Mouse (Mus musculus): Measurements from ENCODE around the gene Slc7a15. TPM values are rescaled to one million over a fixed set of nuclear protein-coding genes. Genes with fewer than 3 reads are reported as not detected.

The Slc7a15 gene
- total and polyA plus RNA-seq, 3 experiments = not detected

DNA sequence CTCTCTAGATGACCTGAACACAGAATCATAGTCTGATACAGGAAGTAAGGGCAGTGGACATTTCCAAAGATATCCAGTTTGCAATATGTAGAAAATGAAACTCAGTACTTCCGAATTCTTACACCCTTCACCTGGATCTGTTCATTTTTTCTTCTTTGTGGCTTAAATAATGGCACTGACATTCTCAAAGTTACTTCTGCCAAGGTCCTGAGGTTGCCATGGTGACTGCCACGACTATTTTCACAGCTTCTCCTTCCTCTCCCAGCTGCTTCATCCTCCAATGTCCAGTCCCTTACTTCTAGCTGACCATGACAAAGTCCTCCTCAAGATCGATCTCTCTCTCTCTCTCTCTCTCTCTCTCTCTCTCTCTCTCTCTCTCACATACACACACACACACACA lies 105.5 kb downstream of the Slc7a15 start:
- Histone ChIP-seq H3K9me3 (replicated peaks) (no peaks in the 10 kb centered on the region), H3K4me3 (ENCODE audit: low read depth, low read length) (no peak overlapping the region), H3K36me3 (replicated peaks) (no peaks in the 10 kb centered on the region), H3K27me3 (ENCODE audit: insufficient read depth, low read length) (peaks cover 3% of the 10 kb centered on the region; the same call in 1 of the 2 replicates), H3K4me1 (ENCODE audit: insufficient read depth, low read depth, low read length) (no peaks in the 10 kb centered on the region)
- TF ChIP-seq GATA2 (IDR thresholded peaks at IDR 0.05; ENCODE audit: borderline replicate concordance, low read depth, low read length) (no peak), CTCF (IDR thresholded peaks at IDR 0.05; ENCODE audit: low read depth, low read length) (no peak), POLR2AphosphoS5 (IDR thresholded peaks at IDR 0.05; ENCODE audit: insufficient replicate concordance, low read depth, low read length) (no peak), TAL1 (conservative IDR thresholded peaks at IDR 0.05; ENCODE audit: low read depth, low read length) (no peak), GATA1 (IDR thresholded peaks at IDR 0.05; ENCODE audit: borderline replicate concordance, low read length) (no peak)
- DNase-seq (ENCODE audit: low spot score) = no peak
- no peak for ATAC-seq (ENCODE audit: extremely low read depth, insufficient number of reproducible peaks, low FRiP score, poor library complexity, severe bottlenecking)

DNA sequence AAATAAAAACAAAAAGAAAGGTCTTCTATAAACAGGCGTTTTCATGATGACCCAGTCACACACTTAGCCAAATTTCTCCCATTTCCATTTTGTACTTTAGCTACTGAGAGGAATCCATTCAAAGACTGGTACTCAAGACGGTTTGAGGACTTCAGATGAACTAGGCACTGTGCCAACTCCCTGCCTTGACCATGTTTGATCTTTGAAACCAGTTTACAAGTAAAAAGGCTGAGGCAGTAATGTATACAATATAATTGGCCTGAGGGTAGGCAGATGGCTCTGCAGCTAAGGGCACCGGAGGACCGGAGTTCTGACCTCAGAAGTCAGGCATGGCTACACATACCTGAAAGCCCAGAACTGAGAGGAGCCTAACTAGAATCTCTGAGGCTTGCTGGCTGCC lies 109.8 kb downstream of the Slc7a15 start:
- Histone ChIP-seq H3K27me3 (ENCODE audit: insufficient read depth, low read length) (no peaks in the 10 kb centered on the region; the same call in none of the 2 replicates), H3K36me3 (replicated peaks) (no peaks in the 10 kb centered on the region), H3K4me3 (ENCODE audit: low read depth, low read length) (no peak overlapping the region), H3K9me3 (replicated peaks) (no peaks in the 10 kb centered on the region), H3K4me1 (ENCODE audit: insufficient read depth, low read depth, low read length) (no peaks in the 10 kb centered on the region)
- TF ChIP-seq POLR2AphosphoS5 (IDR thresholded peaks at IDR 0.05; ENCODE audit: insufficient replicate concordance, low read depth, low read length) (no peak), CTCF (IDR thresholded peaks at IDR 0.05; ENCODE audit: low read depth, low read length) (no peak), TAL1 (conservative IDR thresholded peaks at IDR 0.05; ENCODE audit: low read depth, low read length) (no peak), GATA2 (IDR thresholded peaks at IDR 0.05; ENCODE audit: borderline replicate concordance, low read depth, low read length) (no peak), GATA1 (IDR thresholded peaks at IDR 0.05; ENCODE audit: borderline replicate concordance, low read length) (no peak)
- ATAC-seq (ENCODE audit: extremely low read depth, insufficient number of reproducible peaks, low FRiP score, poor library complexity, severe bottlenecking) (no peak), DNase-seq (ENCODE audit: low spot score) (no peak)

DNA sequence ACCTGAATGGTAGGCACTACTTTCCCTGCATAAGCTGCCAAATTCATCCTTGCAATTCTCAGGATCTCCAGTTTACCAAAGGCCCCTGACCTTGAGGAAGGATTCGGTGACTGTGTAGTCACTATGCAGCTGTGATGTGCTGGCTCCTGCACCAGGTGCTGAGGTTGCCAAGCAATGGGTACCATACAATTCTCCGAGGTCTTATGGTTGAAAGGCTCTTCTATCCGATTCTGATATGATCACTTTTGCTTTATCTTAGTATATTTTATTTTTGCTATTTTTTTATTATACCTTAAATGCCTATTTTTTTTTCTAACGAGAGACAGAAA lies 110.2 kb downstream of the Slc7a15 start:
- no peaks in the 10 kb centered on the region for H3K36me3 ChIP-seq (replicated peaks)
- no peaks in the 10 kb centered on the region for H3K9me3 ChIP-seq (replicated peaks)
- no peaks in the 10 kb centered on the region; the same call in none of the 2 replicates for H3K27me3 ChIP-seq (ENCODE audit: insufficient read depth, low read length)
- H3K4me3 ChIP-seq (ENCODE audit: low read depth, low read length) = no peak overlapping the region
- H3K4me1 ChIP-seq (ENCODE audit: insufficient read depth, low read depth, low read length) = no peaks in the 10 kb centered on the region
- DNase-seq (ENCODE audit: low spot score) (no peak), ATAC-seq (ENCODE audit: extremely low read depth, insufficient number of reproducible peaks, low FRiP score, poor library complexity, severe bottlenecking) (no peak)
- TF ChIP-seq CTCF (IDR thresholded peaks at IDR 0.05; ENCODE audit: low read depth, low read length) (no peak), POLR2AphosphoS5 (IDR thresholded peaks at IDR 0.05; ENCODE audit: insufficient replicate concordance, low read depth, low read length) (no peak), TAL1 (conservative IDR thresholded peaks at IDR 0.05; ENCODE audit: low read depth, low read length) (no peak), GATA2 (IDR thresholded peaks at IDR 0.05; ENCODE audit: borderline replicate concordance, low read depth, low read length) (no peak), GATA1 (IDR thresholded peaks at IDR 0.05; ENCODE audit: borderline replicate concordance, low read length) (no peak)

DNA sequence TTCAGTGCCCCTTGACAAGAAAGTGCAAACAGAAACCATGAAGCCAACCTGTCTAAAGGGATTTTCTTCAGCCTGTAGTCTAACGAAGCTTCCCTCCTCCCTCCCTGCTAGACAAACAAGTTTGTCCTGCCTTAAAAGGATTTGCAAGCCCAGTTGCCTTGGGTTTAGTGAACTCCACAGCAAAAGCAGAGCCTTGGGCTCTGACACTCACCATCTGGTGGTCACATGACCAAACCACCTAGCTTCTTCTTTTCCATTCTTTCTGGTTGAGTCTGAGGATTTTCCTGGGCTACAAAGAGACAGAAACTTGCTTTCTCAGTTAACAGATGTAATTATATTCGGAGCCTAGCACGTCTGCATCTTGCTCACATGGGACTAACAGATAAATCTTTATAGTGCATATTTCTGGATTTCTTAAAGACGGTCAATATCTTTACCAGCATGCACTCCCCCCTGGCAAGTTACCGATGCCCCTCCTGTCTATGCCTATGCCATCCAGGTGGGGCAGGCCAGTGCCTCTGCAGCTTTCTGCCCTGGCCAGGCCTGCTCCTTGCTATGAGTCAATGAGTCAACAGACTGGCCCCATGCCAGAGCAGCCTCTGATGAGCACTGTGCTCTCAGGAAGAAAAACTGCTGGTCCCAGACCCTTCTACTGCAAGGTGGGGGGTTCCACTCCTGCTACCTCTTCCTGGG lies 110.8 kb downstream of the Slc7a15 start:
- ATAC-seq (ENCODE audit: extremely low read depth, insufficient number of reproducible peaks, low FRiP score, poor library complexity, severe bottlenecking) (no peak), DNase-seq (ENCODE audit: low spot score) (no peak)
- Histone ChIP-seq H3K4me1 (ENCODE audit: insufficient read depth, low read depth, low read length) (no peaks in the 10 kb centered on the region), H3K9me3 (replicated peaks) (no peaks in the 10 kb centered on the region), H3K36me3 (replicated peaks) (no peaks in the 10 kb centered on the region), H3K4me3 (ENCODE audit: low read depth, low read length) (no peak overlapping the region), H3K27me3 (ENCODE audit: insufficient read depth, low read length) (no peaks in the 10 kb centered on the region; the same call in none of the 2 replicates)
- no peak for TF ChIP-seq GATA2 (IDR thresholded peaks at IDR 0.05; ENCODE audit: borderline replicate concordance, low read depth, low read length)
- no peak for TF ChIP-seq GATA1 (IDR thresholded peaks at IDR 0.05; ENCODE audit: borderline replicate concordance, low read length)
- no peak for TF ChIP-seq CTCF (IDR thresholded peaks at IDR 0.05; ENCODE audit: low read depth, low read length)
- TF ChIP-seq TAL1 (conservative IDR thresholded peaks at IDR 0.05; ENCODE audit: low read depth, low read length) = no peak
- TF ChIP-seq POLR2AphosphoS5 (IDR thresholded peaks at IDR 0.05; ENCODE audit: insufficient replicate concordance, low read depth, low read length) = no peak

DNA sequence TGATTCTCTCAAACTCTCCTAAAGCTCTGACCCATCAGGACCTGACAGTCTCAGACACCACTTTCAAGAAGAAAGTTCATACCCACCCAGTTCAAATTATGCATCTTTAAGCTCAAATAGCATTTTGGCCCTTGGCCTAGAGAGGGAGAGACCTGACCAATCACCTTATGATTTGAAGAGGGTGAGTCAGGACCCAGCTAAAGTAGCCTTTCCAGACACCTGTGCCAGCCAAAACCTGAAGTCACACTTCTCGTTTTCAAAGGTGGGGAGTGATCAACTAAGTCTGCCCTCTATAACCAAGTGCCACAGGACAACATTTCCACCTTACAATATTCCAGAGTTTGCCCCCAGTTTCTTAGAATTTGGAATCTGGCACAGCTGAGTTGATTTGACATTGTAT lies 111.6 kb downstream of the Slc7a15 start:
- ATAC-seq (ENCODE audit: extremely low read depth, insufficient number of reproducible peaks, low FRiP score, poor library complexity, severe bottlenecking) = no peak
- TF ChIP-seq TAL1 (conservative IDR thresholded peaks at IDR 0.05; ENCODE audit: low read depth, low read length) (no peak), GATA1 (IDR thresholded peaks at IDR 0.05; ENCODE audit: borderline replicate concordance, low read length) (no peak), GATA2 (IDR thresholded peaks at IDR 0.05; ENCODE audit: borderline replicate concordance, low read depth, low read length) (no peak), POLR2AphosphoS5 (IDR thresholded peaks at IDR 0.05; ENCODE audit: insufficient replicate concordance, low read depth, low read length) (no peak), CTCF (IDR thresholded peaks at IDR 0.05; ENCODE audit: low read depth, low read length) (no peak)
- H3K27me3 ChIP-seq (ENCODE audit: insufficient read depth, low read length) = no peaks in the 10 kb centered on the region; the same call in none of the 2 replicates

DNA sequence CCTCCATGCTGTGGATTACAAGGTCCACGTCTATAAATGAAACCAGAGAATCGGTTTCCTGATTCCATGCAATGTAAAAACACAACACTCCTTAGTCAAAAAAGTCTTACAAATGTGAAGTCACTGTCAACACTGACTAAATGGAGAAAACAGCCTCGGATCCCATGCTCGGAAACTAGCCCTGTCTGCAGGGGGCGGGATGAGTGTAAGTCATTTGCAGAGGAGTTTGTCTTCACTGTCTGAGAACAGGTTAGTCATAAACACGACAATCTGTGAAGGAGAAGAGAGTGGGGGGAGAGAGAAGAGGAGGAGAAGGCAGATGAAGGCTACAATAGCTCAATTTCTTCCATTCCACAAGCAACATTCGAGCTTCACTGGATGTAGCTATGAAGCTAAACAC lies 113.6 kb downstream of the Slc7a15 start:
- Histone ChIP-seq H3K36me3 (replicated peaks) (no peaks in the 10 kb centered on the region), H3K4me3 (ENCODE audit: low read depth, low read length) (no peak overlapping the region), H3K27me3 (ENCODE audit: insufficient read depth, low read length) (no peaks in the 10 kb centered on the region; the same call in none of the 2 replicates), H3K9me3 (replicated peaks) (no peaks in the 10 kb centered on the region), H3K4me1 (ENCODE audit: insufficient read depth, low read depth, low read length) (no peaks in the 10 kb centered on the region)
- ATAC-seq (ENCODE audit: extremely low read depth, insufficient number of reproducible peaks, low FRiP score, poor library complexity, severe bottlenecking) = no peak
- TF ChIP-seq TAL1 (conservative IDR thresholded peaks at IDR 0.05; ENCODE audit: low read depth, low read length) (no peak), GATA2 (IDR thresholded peaks at IDR 0.05; ENCODE audit: borderline replicate concordance, low read depth, low read length) (no peak), GATA1 (IDR thresholded peaks at IDR 0.05; ENCODE audit: borderline replicate concordance, low read length) (no peak), POLR2AphosphoS5 (IDR thresholded peaks at IDR 0.05; ENCODE audit: insufficient replicate concordance, low read depth, low read length) (no peak), CTCF (IDR thresholded peaks at IDR 0.05; ENCODE audit: low read depth, low read length) (no peak)
- no peak for DNase-seq (ENCODE audit: low spot score)

More for the DNA sequence above, 111.6 kb downstream of the Slc7a15 start:
- Histone ChIP-seq H3K9me3 (replicated peaks) (no peaks in the 10 kb centered on the region), H3K4me3 (ENCODE audit: low read depth, low read length) (no peak overlapping the region), H3K36me3 (replicated peaks) (no peaks in the 10 kb centered on the region), H3K4me1 (ENCODE audit: insufficient read depth, low read depth, low read length) (no peaks in the 10 kb centered on the region)
- DNase-seq (ENCODE audit: low spot score) = no peak

Data from G1E (cell line).